Mouse (Mus musculus): ENCODE measurements around the gene 4930451I11Rik. TPM values are rescaled to one million over a fixed set of nuclear protein-coding genes. Genes with fewer than 3 reads are reported as not detected.
A peak's percentile ranks its signal among the peaks of the same experiment; 100 is the strongest.

The 4930451I11Rik gene
- polyA plus RNA-seq, 1 experiment from 2014 or later: not detected

DNA sequence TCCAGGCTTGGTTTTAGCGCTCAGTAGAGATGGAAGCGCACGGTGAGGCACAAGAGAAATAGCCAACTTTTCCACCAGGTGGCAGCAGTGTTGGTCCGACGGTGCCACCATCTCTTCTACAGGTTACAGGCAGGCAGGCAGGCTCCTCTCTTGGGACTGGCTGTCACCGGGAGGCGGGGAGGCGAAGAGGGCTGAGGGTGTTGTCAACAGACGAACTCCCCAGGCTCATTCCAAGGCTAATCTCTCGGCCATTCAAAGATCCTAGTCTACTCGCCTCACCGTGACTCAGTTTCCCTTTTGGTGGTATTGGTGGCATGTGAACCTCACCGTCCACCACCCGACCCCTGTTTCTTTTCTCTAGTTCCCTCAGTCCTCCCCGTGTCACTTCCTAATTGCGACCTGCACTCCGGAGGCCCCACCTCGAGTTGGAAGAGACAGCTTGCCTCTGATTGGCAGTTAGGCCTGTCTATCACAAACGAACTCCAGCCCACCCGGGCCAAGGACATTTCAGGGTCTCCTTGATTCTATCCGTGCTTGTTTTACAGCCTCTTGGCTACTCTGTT is 678 bp upstream of the 4930451I11Rik start:
- Histone ChIP-seq H3K9me3 (replicated peaks) (no peaks in the 10 kb centered on the region), H3K4me1 (replicated peaks) (peaks cover 5% of the 10 kb centered on the region), H3K27me3 (peaks cover 26% of the 10 kb centered on the region), H3K4me3 (peak overlapping the region; percentile 40), H3K27ac (no peak overlapping the region), H3K36me3 (no peaks in the 10 kb centered on the region), H3K4me2 (peak overlapping the region; percentile 60), H3K9ac (0 out of 2 replicates have a peak overlapping the region, but pooled peaks have one; percentile 19)
- ATAC-seq (replicated peaks; ENCODE audit: insufficient number of reproducible peaks, insufficient read depth, low FRiP score, low read depth): peak; percentile 77
- under 1% methylated on average over 21 of the region's 21 CpGs for WGBS

DNA sequence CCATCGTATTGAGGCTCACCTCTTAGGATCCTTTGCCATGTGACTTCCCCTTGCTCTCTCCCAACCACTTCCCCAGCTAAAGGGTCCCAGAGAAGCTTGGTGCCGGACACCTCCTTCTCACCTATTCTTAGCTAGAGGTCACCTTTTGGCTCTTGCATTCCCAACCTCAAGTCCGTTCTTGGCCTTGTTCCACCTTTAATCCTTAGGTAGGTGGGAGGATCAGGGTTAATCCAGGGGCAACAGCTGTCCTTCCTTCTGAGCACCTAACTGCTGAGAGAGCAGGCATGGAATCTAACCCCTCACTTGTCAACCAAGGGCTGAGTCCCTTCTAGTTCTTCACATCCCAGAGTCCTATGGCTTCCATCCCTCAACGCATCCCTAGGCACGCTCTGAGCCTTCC is 5.5 kb downstream of the 4930451I11Rik start:
- Histone ChIP-seq H3K4me1 (replicated peaks) (peaks cover 10% of the 10 kb centered on the region), H3K9ac (no peak overlapping the region), H3K27ac (no peak overlapping the region), H3K4me2 (no peak overlapping the region), H3K4me3 (no peak overlapping the region), H3K36me3 (no peaks in the 10 kb centered on the region), H3K9me3 (replicated peaks) (no peaks in the 10 kb centered on the region), H3K27me3 (peaks cover 59% of the 10 kb centered on the region)
- WGBS: 52% methylated on average over 5 of the region's 5 CpGs
- ATAC-seq (replicated peaks; ENCODE audit: insufficient number of reproducible peaks, insufficient read depth, low FRiP score, low read depth): no peak

DNA sequence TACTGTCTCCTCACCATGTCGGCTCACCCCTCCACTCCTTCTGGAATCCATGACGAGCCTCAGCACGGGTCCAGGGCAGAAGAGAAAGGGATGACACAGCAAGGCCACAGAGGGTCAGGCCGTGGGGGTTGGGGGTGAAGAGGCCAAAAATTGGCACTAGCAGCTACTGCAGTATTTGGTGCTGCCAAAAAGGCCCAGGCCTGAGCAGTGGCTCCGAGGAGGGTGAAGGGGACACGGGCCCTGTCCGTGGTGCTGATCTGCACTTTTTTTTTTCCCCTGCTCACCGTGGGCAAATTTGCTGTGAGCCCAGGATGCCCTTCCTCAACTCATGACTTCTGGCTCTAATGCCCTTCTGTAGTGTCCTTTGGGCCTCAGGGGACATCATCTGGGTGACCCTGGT is 6.0 kb downstream of the 4930451I11Rik start:
- no peaks in the 10 kb centered on the region for H3K36me3 ChIP-seq
- no peak overlapping the region for H3K4me3 ChIP-seq
- no peak for ATAC-seq (replicated peaks; ENCODE audit: insufficient number of reproducible peaks, insufficient read depth, low FRiP score, low read depth)
- H3K4me1 ChIP-seq (replicated peaks): peaks cover 10% of the 10 kb centered on the region
- H3K4me2 ChIP-seq: no peak overlapping the region
- H3K27me3 ChIP-seq: peaks cover 54% of the 10 kb centered on the region
- no peak overlapping the region for H3K9ac ChIP-seq
- WGBS: 22% methylated on average over 8 of the region's 8 CpGs
- no peak overlapping the region for H3K27ac ChIP-seq
- no peaks in the 10 kb centered on the region for H3K9me3 ChIP-seq (replicated peaks)

DNA sequence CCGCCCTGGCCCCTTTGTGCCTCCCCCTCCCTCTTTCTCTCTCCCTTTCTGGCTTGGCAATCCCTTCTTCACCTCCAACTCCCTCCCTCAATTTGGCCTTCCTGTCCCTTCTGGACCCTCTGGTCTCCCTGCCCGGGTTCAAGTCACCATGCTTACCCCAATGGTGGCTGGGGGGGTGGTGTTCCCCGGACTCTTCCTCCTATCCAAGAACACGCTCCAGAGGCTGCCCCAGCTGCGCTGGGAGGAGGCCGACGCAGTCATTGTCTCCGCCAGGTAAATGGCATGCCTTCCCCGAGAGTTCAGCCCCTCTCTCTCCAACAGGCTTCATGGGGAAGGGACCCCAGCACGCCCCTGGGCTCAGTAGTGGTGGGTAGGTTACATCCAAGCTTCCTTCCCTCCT is 7.5 kb downstream of the 4930451I11Rik start:
- Histone ChIP-seq H3K27me3 (peaks cover 48% of the 10 kb centered on the region), H3K27ac (no peak overlapping the region), H3K4me3 (no peak overlapping the region), H3K4me1 (replicated peaks) (peaks cover 10% of the 10 kb centered on the region), H3K36me3 (no peaks in the 10 kb centered on the region), H3K9ac (no peak overlapping the region), H3K4me2 (no peak overlapping the region), H3K9me3 (replicated peaks) (no peaks in the 10 kb centered on the region)
- WGBS: 13% methylated on average over 10 of the region's 10 CpGs
- no peak for ATAC-seq (replicated peaks; ENCODE audit: insufficient number of reproducible peaks, insufficient read depth, low FRiP score, low read depth)

DNA sequence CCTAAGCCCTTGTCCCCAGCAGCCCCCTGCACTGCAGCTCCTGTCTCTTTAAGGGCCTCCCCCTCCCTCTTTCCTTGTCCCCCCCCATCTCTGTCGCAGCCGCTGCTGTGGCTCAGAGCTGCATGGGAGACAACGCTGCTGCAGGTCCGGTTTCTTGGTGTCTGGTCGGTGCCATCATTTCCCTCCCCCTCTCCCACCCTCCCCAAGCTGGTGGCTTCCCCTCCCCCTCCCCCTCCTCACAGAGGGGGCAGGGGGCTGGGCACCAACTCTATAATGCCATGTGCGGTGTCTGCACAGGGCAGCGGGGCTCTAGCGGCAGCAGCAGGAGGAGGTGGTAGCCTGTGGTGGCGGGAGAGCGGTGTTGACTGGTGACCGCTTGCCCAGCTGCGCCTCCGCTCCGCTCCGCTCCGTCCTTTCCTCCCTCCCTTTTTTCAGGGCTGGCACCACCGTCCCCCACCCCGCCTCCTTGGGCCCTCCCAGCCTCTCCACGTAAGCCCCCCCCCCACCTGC is 8.2 kb downstream of the 4930451I11Rik start:
- H3K4me3 ChIP-seq: peak overlapping the region; percentile 29
- 0 out of 2 replicates have a peak, but pooled peaks have one; percentile 19 for ATAC-seq (replicated peaks; ENCODE audit: insufficient number of reproducible peaks, insufficient read depth, low FRiP score, low read depth)
- no peak overlapping the region for H3K9ac ChIP-seq
- WGBS: 0% methylated on average over 18 of the region's 19 CpGs
- no peaks in the 10 kb centered on the region for H3K36me3 ChIP-seq
- no peak overlapping the region for H3K27ac ChIP-seq
- H3K27me3 ChIP-seq: peaks cover 48% of the 10 kb centered on the region
- peak overlapping the region; percentile 57 for H3K4me2 ChIP-seq
- H3K9me3 ChIP-seq (replicated peaks): no peaks in the 10 kb centered on the region
- peaks cover 10% of the 10 kb centered on the region for H3K4me1 ChIP-seq (replicated peaks)

DNA sequence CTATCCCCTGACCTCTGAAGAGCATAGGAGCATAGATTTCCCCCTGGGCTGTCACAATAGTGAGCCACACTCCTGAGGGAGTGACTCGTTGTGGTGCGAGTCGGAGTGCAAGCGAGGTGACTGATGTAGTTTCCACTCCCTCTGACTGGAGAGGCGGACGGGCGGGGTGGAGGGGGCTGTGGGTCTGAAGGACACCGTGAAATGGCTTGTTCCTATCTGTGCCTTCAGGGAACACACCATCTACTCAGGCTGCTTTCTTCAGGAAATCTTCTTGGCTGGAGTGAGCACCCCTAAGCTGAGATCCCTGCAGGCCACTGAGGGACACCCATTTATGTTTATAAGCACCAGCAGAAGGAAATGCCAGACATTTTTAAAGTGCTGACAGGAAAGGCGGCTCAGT is 8.7 kb downstream of the 4930451I11Rik start:
- no peaks in the 10 kb centered on the region for H3K36me3 ChIP-seq
- H3K4me1 ChIP-seq (replicated peaks): peaks cover 10% of the 10 kb centered on the region
- no peak overlapping the region for H3K9ac ChIP-seq
- peaks cover 47% of the 10 kb centered on the region for H3K27me3 ChIP-seq
- no peak for ATAC-seq (replicated peaks; ENCODE audit: insufficient number of reproducible peaks, insufficient read depth, low FRiP score, low read depth)
- no peak overlapping the region for H3K27ac ChIP-seq
- WGBS: 15% methylated on average over 9 of the region's 9 CpGs
- H3K9me3 ChIP-seq (replicated peaks): no peaks in the 10 kb centered on the region
- H3K4me3 ChIP-seq: no peak overlapping the region
- H3K4me2 ChIP-seq: peak overlapping the region; percentile 57

DNA sequence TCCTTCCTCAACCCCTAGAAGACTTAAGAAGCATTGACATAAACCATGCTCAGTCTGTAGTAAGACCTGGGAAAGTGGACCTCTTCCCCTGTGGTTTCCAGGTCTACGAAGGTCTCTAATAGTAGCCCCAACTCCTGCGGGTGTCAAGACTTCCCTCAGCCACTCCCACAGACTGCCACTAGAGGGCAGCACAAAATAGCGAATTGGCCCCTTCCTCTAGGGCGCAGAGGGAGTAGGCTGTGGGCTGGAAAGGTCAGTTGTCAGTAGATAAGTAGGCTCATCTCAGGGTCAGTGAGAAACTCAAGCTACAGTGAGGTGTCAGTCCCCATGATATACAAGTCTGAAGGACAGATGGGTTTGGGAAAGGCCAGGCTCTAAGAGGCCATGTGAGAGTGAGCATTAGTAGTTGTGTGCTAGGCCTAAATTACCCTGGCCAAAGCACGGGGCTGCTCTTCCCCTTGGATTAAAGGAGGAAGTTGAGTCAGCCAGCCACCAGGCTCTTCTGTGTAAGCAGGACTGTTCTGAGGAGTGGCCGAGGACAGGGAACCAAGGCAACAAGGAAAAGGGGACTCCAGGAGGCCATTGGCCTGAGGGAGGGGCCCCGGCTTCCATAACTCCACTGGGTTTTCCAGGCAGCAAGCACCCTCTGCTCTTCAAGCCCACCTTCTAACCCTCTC is 9.5 kb downstream of the 4930451I11Rik start:
- H3K9me3 ChIP-seq (replicated peaks): no peaks in the 10 kb centered on the region
- WGBS: 22% methylated on average over 7 of the region's 7 CpGs
- H3K4me3 ChIP-seq: no peak overlapping the region
- H3K4me1 ChIP-seq (replicated peaks): peaks cover 10% of the 10 kb centered on the region
- H3K4me2 ChIP-seq: no peak overlapping the region
- no peak overlapping the region for H3K27ac ChIP-seq
- 0 out of 2 replicates have a peak, but pooled peaks have one; percentile 41 for ATAC-seq (replicated peaks; ENCODE audit: insufficient number of reproducible peaks, insufficient read depth, low FRiP score, low read depth)
- H3K36me3 ChIP-seq: no peaks in the 10 kb centered on the region
- H3K9ac ChIP-seq: no peak overlapping the region
- H3K27me3 ChIP-seq: peaks cover 41% of the 10 kb centered on the region

DNA sequence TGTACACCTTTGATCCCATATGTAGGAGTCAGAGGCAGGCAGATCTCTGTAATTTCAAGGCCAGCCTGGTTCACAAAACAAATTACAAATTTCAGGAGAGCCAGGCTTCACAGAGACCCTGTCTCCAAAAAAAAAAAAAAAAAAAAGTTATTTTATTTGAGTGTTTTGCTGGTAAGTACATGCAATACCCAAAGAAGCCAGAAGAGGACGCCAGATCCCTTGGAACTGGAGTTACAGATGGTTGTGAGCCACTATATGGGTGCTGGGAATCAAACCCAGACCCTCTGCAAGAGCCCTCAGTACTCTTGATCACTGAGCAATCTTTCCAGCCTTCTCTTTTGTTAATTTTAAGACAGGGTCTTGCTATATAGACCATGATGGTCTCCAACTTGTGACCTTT is 12.6 kb downstream of the 4930451I11Rik start:
- Histone ChIP-seq H3K36me3 (no peaks in the 10 kb centered on the region), H3K4me3 (no peak overlapping the region), H3K4me1 (replicated peaks) (peaks cover 10% of the 10 kb centered on the region), H3K4me2 (no peak overlapping the region), H3K9ac (no peak overlapping the region), H3K27me3 (peaks cover 15% of the 10 kb centered on the region), H3K27ac (no peak overlapping the region), H3K9me3 (replicated peaks) (no peaks in the 10 kb centered on the region)
- WGBS: 30% methylated on average over 1 of the region's 1 CpGs
- no peak for ATAC-seq (replicated peaks; ENCODE audit: insufficient number of reproducible peaks, insufficient read depth, low FRiP score, low read depth)

DNA sequence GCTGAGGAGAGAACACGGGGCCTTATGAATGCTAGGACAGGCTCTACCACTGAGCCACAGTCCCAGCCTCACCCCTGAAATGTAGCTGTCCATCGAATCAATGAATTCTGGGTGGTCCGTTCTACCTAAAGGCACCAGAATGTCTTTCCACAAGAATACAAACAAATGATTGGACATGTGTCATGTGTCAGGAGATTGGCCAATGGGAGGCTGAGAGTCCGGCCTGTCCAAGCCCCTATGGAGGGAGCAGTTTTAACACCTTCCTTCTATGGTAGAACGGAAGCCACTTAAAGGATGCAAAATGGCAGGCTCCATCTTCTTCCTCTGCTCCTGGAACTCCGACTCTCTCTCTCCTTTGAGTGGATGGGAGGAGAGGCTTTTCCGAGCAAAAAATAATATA is 13.8 kb downstream of the 4930451I11Rik start:
- H3K9ac ChIP-seq: no peak overlapping the region
- peaks cover 5% of the 10 kb centered on the region for H3K27me3 ChIP-seq
- 74% methylated on average over 7 of the region's 7 CpGs for WGBS
- H3K9me3 ChIP-seq (replicated peaks): no peaks in the 10 kb centered on the region
- no peaks in the 10 kb centered on the region for H3K36me3 ChIP-seq
- no peak overlapping the region for H3K4me3 ChIP-seq
- H3K4me1 ChIP-seq (replicated peaks): 0 out of 2 replicates have a peak, but pooled peaks cover 6% of the 10 kb centered on the region
- no peak overlapping the region for H3K27ac ChIP-seq
- no peak for ATAC-seq (replicated peaks; ENCODE audit: insufficient number of reproducible peaks, insufficient read depth, low FRiP score, low read depth)
- no peak overlapping the region for H3K4me2 ChIP-seq

DNA sequence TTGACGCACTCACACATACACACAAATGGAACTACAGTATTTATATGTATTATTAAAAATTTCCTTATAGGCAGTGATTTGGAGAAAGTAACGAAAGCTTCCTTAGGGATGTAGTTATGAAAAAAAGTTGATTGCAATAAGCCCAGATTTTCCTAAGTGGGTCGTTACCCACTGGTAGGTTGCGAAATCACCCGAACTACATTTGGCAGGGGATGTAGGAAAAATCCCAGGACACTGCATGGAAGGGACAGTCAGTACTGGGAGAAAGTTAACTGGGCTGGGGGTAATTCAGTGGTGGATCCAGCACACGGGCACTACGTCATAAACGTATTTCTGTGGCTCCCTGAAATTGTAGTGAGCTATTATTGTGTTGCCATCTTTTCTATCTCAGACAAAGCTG is 14.9 kb downstream of the 4930451I11Rik start:
- WGBS: 82% methylated on average over 8 of the region's 8 CpGs
- no peak overlapping the region for H3K27ac ChIP-seq
- H3K4me2 ChIP-seq: no peak overlapping the region
- no peak overlapping the region for H3K4me3 ChIP-seq
- no peak overlapping the region for H3K9ac ChIP-seq
- ATAC-seq (replicated peaks; ENCODE audit: insufficient number of reproducible peaks, insufficient read depth, low FRiP score, low read depth): no peak
- no peaks in the 10 kb centered on the region for H3K9me3 ChIP-seq (replicated peaks)
- H3K27me3 ChIP-seq: no peaks in the 10 kb centered on the region; the same call in 1 of the 2 replicates
- no peaks in the 10 kb centered on the region for H3K36me3 ChIP-seq
- H3K4me1 ChIP-seq (replicated peaks): no peaks in the 10 kb centered on the region

DNA sequence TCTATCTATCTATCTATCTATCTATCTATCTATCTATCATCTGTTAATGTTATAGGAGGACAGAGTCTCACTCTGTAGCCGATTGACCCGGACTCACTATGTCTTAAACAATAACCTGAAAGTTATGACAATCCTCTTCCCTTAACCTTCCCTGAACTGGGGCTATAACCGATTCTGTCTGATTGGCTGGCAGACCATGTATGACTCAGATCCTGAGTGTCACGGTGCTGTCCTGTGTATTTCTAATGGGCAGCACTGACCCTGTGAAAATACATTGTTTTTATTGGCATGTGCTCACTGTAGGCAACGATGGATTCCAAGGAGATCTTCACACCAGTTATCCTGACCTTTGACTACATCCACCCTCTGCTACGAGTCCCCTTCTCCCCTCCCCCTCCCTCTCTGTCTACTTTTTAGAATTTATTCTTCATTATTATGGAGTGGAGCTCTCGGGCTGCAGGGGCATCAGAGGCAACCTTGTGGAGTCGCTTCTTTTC is 15.7 kb downstream of the 4930451I11Rik start:
- Histone ChIP-seq H3K27me3 (no peaks in the 10 kb centered on the region; the same call in 1 of the 2 replicates), H3K27ac (no peak overlapping the region), H3K4me2 (no peak overlapping the region), H3K4me3 (no peak overlapping the region), H3K4me1 (replicated peaks) (no peaks in the 10 kb centered on the region), H3K9me3 (replicated peaks) (no peaks in the 10 kb centered on the region), H3K36me3 (no peaks in the 10 kb centered on the region), H3K9ac (no peak overlapping the region)
- no peak for ATAC-seq (replicated peaks; ENCODE audit: insufficient number of reproducible peaks, insufficient read depth, low FRiP score, low read depth)
- 59% methylated on average over 8 of the region's 8 CpGs for WGBS
